Mouse (Mus musculus): ENCODE results near the gene Ubash3b.

Gene Ubash3b

DNA sequence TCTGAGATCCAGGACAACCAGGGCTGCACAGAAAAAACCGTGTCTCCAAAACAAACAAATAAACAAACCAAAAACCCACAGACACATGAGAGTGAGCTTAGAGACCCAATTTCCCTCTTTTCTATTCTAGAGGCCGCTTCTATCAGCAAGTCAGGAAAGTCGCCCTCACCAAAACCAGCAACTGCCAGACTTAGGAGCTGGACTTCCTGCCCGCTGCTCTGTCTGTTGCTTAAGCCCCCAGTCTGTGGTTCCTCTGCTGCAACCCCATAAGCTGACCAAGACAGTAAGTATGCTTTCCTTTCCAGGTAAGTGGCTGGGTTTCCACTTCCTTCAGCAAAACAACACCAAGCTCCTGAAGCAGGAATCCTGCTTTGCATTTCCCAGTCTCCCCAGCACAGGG lies 26.6 kb downstream of the Ubash3b start:
- no peak for DNase-seq

DNA sequence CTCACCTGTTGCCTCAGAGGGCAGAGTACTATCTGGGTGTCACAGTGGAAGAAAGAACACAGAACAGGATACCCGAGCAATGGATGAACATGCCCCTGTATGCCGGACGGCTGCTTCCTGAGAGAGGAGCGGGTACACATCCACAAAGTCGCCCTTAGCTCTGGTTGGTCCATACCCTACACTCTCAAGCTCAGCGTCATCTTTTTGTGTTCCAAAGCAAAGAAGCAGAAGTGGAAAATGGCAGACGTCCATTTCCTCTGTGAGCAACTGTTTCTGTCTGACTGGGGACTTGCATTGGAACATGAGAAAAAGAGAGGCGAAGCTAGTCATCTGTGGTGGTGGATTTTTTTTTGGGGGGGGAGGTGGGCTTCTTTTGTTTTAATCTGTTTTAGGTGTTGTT lies 30.9 kb downstream of the Ubash3b start:
- DNase-seq = no peak

DNA sequence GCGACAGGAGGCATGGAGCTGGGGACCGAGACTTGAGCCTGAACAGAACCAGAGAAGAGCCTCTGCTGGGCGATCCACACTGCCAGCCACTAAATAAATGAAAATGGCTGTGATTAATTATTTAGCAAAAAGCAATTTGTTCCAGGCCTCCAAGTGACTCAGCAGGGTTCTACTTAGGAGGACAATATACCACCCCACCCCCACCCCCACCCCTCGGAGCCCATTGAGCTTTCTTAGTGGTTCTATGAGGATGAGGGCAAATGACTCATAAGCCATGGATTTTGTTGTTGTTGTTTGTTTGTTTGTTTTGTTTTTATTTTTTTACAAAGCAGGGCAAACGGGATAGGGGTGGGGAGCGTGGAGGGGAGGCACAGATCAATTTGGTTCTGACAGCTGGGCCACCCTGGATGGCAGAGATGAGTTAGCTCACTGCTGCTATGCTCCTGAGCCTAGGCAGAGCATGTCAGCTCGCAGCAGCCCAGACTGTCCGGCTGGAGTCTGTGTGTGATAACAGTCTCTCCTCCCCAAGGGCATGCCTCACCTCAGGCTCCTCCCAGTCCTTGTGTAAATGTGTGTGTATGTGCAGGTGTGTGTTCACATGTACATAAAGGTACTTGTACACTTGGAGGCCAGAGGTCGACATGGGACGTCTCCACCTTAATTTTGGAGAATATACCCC lies 31.6 kb downstream of the Ubash3b start:
- no peak for DNase-seq

DNA sequence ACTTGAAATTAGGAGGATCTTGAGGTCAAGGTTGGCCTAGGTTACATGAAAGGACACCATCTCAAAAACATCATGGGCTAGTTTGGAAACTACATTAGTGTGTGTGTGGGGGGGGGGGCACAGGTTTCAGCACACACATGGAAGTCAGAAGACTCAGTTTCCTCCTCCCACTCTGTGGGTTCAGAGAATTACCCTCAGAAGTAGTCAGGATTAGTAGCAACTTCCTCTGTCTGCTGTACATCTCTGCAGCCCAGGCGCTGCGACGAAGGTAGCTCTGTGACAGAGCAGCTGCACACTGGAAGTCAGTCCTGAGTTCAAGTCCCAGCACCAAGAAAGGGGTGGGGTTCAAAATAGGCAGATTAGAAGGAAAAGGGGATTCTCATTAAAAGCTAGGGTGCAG lies 32.2 kb downstream of the Ubash3b start:
- DNase-seq = peak in 1 of 2 experiments; percentile 41

DNA sequence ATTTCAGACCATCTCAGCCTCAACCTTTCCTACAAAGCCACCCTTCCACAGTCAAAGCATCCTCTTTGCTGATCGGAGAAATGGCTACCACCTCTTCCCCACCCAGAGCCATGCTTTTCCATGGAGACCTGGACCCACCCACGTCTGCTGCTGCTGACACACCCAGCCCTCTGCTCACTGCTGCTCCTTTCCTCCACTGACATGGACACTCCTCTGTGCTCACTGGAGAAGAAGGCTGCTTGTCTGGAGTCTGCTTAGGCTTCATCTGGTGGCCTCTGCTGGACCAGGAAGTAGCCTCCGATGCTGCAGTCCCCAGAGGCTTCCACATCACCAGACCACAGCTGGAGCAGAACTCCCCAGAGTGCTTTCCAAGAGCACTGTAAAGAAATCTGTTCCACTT lies 34.8 kb downstream of the Ubash3b start:
- DNase-seq = no peak

DNA sequence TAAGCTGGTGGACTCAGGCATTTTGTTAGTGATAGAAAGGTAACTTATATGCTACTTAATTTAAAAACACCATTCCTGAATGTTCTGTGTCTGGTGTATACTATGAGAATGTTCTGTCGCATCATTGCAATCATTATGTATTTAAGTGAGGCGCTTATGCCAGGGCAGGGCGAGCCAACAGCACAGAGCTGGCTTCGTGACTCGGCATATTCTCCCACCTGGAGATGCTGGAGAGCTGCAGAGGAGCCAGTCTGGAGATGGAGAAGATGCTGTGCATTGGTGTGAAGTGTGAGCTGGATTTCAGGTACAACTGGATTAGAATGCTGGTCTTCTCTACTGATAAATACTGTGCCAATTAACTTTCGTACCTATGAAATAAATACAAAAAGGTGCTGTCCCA lies 37.2 kb downstream of the Ubash3b start:
- DNase-seq = no peak

DNA sequence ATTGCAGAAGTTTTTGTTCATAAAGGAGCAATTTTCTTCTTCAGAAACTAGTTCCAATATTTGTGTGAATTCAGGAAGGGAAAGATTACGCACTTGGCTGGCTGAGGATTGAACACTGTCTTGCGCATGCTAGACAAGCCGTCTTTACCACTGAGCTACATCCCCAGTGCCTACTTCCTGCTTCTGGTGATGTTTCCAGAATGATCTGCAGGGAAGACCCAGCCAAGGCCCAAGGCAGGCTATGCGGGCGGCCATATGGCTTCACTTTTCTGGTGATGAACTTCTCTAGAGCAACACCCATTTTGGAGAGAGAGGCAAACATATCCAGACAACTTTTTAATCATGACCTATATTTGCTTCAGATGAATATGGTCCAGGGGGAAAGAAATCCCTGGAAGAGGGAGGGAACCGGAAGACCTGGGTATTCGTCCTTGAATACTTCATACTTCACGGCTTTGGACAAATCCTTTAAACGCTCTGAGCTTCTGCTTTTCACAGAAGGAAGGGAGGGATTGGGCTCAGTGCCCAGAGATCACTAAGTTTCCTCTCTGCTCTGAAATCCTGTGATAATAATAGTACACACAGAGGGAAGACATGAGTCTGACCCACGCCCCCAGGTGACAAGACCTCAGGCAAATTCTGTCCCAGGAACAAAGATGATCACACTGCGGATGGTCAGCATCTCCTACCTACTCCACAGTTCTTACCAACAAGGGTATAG lies 38.9 kb downstream of the Ubash3b start:
- no peak for DNase-seq

DNA sequence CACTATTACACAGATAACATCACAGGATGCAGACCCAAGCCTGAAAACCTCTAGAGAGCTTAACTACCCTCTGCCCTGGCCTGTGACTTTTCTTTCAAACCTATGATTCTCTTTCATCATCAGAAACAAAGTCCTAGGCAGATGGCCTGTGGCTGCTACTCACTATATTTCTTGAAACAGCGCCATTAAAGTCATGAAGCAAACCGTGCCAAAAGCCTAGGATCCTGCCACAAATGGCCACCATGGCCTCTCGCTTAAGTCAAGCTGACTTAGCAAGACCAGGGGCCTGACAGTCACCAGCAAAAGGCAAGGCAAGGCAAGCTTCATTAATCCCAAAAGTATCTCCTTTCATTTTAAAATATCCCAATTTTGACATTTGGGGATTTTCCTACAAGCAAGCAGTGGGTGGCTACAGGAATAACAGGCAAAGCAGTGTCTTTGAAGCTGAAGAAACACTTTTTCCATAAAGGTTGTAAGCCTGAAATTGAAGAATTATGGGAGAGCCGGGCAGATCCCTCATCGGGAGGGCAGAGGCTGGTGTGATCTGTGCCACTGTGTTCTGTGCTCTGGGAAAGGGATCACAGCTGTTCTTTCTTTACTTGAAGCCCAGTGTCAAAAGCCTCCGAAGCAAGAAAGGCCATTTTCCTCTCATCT lies 39.7 kb downstream of the Ubash3b start:
- DNase-seq = no peak

DNA sequence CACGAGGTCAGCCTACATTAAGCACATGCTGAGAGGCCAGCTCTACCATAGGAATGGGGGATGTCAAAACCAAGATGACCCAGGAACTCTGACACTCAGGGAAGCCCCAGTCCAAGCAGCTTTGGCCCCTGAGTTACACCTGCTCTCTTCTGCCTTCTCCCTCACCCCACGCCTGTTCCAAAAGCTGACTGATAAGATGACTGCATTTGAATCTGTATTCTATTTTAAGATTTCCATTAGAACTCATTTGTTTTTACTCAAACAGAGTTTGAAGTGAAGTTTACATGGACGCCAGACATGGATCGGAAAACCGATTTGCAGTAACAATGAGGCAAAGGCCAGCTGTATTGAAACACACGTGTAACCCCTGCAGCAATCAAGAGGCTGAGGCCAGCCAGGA lies 41.5 kb downstream of the Ubash3b start:
- no peak for DNase-seq

DNA sequence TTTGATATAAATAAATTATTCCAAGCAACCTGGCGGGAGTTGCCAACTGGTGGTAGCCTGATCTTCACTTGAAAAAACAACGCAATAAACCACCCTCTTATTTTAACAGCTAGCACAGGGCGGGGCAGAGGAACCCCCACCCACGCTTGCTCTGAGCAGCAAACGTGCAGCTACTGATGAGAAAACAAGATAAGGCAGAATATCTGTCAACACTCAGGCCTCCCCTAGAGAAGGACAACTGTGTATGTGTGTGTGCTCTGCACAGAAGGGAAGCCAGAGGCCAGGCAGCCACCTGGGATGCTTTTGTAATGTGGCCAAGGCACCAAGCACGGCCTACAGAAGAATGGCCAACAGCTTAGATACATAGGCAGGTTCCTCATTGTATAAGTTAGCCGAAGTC lies 43.4 kb downstream of the Ubash3b start:
- peak; percentile 55 to 74 for DNase-seq

DNA sequence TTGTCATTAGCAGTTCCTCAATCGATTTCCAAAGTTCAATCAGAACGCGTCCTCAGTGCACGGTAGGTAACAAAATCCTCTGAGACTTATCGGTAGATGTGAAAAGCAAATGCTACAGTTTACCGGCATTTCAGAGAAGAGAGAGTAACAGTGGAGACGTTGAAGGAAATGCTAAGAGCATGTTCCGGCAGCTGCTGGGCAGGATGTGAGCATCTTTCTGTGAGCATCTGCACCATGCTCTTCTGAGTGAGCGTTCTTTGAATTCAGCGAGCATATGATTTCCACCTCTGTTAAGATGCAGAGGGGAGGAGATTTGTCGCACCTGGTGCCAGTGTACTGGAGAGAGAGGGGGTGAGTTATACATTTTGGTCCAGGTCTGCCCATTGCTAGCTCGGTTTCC lies 45.4 kb downstream of the Ubash3b start:
- DNase-seq = peak; percentile 41 to 63

DNA sequence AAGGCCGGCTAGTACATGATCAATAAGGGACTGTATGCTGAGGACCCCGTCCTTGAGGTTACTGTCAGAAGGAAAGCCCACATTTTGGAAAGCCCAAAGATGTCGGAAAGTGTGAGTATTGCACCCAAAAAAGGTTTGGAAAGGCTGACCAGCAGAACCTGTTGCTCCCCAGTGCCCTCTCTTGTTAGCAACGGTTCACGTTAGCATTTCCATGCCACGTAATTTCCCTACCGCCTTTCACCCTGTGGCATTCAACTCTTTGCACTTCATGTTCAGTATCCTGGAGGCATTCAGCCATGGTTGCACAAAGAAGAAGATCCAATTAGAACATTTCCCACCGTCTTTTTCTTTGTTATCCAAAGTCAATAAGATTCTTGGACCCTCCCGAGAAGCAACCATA lies 47.1 kb downstream of the Ubash3b start:
- DNase-seq = no peak

DNA sequence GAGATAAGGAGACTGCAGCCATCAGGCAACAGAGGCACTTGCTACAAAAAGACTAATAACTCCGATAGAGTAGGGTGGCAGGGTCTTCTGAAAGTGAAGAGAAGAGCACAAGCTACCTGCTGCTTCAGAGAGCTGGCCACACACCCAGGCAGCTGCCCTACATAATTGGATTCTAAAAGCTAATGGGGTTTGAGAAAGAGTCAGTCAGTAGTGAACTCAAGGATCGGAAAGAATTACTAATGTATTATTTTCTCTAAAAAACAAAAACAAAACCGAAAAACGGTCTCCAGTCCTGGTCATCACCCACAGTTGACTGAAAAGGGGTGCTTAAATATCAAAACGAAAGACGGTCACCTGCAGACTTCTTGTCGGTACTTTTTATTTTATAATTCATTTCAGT lies 51.7 kb downstream of the Ubash3b start:
- no peak for DNase-seq

DNA sequence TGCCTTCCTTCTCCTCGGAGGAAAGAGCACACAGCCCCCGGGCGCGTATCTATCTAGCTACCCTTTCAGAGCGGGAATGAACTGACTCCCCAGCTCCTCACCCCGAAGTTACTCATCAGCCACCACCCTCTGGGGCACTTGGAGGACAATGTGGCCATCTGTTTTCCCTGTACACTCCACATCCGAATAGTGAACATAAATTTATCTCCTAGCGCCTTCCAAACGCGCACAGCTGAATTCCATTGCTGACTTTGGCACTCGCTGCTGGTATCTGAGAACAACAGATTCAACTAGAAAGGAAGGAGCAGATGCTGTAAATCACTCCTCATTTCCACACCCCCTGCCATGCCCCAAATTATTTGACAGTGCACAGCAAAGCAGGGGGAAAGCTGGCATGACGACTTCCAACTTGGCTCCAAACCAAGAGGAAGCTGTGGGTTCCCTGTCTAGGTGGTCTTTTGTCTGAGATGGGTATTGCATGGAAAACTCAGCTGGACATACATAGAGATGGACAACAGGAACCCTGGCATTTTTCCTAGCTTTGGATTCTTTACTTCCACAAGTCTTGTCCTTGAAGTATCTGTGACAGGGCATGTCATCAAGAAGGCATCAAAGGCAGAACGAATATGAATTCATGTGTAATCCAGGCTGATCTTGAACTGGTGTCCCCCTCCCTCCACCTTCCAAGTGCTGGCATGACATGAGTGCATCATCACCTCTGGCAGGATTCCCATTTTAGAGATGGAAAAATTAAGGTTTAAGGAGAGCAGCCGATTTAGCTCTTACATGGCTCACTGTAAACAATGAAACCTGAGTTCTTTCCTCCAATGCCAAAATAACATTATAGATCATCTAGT lies 52.9 kb downstream of the Ubash3b start:
- DNase-seq = no peak

DNA sequence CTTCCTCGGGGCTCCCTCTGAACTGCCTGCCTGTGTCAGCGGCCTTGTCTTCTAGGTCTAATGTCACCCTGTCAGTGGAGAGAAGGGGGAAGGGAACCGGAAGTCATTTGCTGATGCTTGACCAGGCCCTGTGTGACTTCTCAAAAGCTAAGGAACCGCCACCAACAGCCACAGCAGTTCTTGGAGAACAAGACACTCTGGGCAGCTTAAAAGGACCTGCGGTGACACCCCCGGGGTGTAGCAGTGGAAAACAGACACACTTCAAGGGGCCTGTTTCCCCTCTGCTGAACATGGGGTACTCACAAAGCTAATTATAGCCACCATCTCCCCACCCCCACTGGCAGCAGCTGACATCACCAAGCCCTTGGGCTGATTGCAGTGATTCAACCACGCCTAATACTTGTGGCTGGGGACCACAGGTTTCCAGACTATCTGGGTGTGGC lies 56.3 kb downstream of the Ubash3b start:
- DNase-seq = peak; percentile 39 to 60

DNA sequence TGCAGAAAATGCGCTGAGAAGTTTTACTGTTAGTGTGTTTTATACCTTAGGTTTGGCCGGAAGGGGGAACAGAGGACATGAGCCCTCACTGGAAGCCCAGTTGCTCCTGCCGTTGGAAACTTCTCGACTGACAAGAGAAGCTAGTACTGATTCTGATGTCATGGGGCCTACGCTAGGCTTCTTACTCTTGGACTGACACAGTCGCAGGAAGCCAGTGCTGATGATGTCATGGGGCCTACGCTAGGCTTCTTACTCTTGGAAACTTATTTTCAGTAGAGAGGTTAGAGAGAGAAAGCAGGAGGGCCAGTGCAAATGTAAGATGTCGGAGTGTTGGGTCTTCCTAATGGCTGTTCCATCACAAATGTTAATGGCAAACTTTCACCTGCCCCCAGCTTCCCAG lies 57.8 kb downstream of the Ubash3b start:
- no peak for DNase-seq

DNA sequence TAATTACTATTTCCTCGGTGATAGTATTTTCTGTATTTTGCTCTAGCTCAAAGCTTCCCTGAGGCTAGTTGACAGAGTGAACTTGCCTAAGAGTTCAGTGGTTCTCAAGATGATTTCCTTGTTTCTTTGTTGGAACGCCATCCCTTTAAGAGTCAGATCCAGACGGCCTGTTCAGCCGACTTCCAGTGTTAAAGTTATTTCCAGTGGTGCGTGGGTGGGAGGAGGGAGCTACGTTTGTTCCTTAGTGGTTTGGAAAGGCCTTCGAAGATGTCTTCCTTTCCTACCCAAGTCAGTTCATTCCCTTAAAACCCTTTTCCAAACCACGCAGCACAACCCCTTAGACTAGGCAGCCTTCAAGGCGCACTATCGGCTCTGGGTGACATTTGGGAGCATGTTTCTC lies 58.9 kb downstream of the Ubash3b start:
- no peak for DNase-seq

DNA sequence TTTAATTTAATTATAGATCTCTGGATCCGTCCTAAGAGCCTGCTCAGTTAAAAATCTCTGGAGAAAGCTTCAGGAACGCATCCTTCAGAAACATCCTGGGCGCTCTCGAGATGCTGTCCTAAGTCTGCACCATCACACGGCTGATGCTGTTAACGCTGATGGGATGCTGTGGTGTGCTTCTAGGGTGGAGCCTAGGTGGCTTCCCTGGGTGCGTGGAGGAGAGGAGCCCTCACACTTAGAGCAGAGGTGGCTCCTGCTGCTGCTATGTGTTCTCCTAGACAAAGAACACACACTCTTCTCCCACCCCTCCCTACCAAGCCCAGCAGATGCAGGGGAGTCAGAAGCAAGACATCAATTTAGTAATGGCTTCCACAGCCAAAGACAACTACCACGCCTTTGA lies 61.6 kb downstream of the Ubash3b start:
- DNase-seq = no peak

DNA sequence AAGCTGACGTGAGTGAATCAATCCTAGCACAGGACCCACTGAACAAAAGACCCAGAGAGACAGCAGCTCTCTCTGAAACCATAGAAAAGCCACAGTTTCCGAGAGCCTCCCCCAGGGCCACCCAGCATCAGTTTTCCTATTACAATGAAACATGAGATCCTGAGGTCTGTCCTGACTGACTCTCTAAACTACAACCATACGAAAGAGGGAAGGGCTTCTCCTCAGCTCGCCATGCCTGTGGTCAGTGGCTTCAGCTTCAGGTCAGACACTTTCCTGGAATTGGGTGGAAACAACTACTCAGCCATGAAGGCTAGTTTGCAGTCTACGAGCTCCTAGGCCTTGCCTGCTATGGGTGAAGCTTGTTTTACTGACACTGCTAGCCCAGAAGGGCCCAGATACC lies 62.4 kb downstream of the Ubash3b start:
- DNase-seq = no peak

DNA sequence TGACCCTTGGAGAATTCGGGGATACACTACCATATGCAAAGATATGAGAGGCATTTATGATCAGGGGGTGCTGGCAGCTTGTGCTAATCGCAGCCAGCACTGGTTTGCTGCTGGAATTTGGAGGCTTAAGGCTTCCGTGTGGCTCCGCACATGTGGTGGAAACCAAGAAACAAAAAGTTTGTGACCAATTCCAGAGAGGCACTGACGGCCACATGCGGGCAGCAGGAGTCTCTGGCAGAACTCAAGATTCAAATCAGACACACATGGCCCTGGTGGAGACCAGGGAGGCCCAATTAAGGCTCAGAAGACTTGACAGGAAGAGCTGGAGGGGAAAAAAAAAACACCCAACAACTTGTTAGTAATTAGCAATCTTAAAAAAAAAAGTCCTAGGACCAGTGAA lies 63.4 kb downstream of the Ubash3b start:
- no peak for DNase-seq

DNA sequence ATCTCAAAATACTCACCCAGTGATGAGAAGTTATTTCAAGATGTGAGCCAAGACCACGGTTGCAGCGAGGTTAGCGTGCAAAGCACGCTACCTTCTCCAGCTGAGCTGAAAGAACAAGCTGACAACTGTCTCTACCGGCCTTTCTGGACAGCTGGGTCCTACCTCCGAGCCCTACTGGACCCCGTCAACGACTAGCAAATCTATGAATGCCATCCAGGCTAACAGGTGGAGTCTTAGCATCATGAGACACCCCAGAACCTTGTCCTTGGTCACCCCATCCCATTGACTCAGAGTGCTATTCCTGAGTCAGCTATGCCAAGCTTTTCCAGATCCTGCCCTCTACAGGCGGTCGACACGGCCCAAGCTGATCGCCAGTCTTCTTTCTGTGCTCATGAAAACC lies 69.5 kb downstream of the Ubash3b start:
- DNase-seq = no peak

DNA sequence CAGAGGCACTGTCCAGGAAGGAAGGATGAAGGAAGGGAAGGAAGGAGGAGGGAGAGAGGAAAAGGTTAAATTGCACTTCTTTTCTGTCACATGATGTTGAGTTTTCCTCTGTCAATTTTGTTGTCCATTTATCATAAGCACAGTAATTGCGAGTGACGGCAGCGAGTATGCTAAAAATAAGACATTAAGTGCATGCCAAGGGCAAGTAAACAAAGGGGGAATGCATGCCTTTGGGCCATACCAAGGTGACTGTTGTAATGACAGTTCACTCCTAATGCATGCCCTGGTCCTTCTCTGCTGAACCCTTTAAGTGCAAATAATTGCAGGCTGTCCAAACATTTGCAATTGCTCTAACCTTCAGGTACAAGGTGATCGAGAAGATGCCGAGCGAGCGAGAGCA lies 70.3 kb downstream of the Ubash3b start:
- no peak for DNase-seq

DNA sequence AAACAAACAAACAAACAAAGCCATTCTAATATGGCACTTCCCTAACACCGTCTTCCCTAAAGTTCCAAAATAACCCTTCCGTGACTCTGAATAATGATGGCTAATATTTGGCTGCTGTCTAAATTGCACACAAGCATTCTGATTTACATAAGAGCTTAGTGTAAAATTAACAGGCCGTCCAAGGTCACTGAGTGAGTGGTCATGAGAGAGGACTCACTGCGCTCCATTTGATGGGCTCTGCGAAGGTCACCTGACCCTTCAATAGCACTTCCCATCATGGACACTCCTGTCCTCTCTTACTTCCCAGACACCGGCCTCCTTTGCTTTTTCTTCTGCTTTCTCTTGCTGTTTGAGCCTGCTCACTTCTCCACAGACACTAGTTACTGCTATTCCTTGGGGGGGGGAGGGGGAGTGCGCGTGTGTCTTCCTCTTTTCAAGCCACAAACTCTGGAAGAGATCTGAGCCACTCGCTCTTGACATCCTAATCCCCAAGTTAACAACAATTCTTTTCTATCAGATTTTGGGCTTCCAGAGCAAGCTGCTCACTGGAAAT lies 73.6 kb downstream of the Ubash3b start:
- no peak for DNase-seq
